Mouse (Mus musculus) urinary bladder, adult 2 months (tissue): ENCODE measurements around the gene Kcnj8. TPM values are rescaled to one million over a fixed set of nuclear protein-coding genes. Genes with fewer than 3 reads are reported as not detected.
"Not testable (repeated sequence)": the region's sequence is repeated elsewhere in the genome, so short reads cannot be mapped to it uniquely, and the experiment has no call there.

Experiments
- DNase-seq: peaks from one replicate; pipeline ENCODE4 v3.0.0; 2022; ENCODE audit warnings: low spot score
- polyA plus RNA-seq: library from polyadenylated mRNA; depleted of rRNA; stranded (reverse); fragments of >200 nt; gene quantifications from 2 replicates; pipeline ENCODE4 v1.2.3, GENCODE M21; 2012

Kcnj8 gene
- polyA plus RNA-seq, 1 experiment = 21.7 TPM

DNA sequence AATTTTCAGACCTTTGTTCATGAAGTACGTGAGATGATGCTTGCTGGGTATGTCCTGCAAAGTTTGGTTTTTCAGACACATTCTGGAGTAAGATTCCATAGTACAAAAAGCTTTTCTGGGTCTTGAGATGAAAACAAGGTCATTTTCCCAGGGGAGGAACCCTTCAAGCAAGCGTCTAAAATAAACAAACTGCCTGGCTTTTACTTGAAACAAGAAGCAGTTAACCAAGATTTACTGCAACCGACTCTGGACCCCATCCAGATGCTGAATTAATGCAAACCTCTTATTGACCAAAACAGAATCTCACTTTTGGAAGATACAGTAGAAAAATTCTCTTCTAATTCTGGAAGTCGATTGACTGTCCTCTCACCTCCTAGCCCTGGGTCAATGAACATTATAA lies 20.5 kb downstream of the Kcnj8 start:
- DNase-seq = no peak

DNA sequence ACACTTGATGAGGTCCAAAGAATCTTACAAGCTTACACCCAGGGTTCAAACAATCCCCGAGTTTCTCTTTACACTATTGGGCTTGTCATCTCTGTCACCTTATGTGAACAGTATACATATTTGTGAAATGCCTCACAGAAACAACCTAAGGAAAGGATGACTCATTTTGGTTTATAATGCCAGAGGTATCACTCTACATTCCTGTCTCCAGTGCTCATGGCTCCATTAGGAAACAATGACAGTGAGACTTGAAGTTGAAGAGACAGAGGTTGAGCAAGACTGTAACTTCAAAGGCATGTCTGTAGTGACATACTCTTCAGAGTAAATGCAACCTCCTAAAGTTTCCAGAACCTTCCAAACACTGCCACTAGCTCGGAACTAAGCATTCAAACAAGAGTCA lies 23.0 kb downstream of the Kcnj8 start:
- no peak for DNase-seq

DNA sequence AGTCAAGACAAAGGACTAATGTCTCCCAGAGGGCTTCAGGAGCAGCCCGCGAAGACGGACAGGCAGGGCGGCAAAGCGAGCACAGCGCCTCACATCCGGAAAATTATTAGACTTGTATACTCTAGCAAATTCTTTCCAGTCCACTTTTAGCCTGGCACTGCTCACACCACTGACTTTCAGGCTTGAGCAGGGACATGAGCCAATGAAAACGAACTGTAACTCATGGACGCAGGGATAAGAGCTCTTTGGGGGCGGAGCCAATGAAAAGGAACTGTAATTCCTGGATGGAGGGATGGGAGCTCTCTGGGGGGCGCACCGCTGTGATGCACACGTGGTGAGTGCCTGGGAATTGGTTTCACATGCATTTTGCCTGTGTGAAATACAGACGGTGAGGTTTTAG lies 26.3 kb downstream of the Kcnj8 start:
- no peak for DNase-seq

DNA sequence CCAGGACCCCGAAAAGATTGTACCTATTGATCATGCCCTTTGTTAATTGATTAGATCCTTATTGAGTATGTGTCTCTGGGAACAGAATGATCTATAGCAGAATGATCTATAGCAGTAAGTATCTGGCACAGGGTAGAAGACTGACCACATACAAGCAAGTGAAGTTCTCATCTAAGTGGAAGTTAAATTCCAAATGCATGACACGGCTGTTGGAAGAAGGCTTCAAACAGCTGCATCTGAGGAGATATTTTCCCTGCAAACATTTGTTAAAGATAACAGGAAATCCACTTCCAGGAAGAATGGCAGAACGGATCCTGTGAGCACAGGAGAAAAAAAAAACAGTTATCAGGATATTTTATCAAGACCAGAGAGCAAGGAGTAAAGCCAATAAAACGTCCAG lies 27.8 kb downstream of the Kcnj8 start:
- DNase-seq = no peak

DNA sequence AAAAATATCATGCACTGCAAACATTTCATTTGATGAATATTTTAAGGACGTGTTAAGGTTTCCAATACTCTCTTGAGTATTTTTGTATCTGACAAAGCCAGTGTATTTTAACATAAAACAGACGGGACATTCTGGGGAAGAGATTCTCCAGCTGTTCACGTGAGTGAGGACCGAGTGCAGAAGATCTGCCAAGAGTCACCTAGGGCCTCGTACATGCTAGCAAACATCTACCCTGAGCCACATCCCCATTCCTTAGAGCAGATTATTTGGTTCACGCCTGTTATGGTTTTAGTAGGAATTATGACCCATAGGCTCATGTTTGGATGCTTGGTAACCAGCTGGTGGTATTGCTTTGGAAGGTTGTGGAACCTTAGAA lies 28.6 kb downstream of the Kcnj8 start:
- DNase-seq = no peak

DNA sequence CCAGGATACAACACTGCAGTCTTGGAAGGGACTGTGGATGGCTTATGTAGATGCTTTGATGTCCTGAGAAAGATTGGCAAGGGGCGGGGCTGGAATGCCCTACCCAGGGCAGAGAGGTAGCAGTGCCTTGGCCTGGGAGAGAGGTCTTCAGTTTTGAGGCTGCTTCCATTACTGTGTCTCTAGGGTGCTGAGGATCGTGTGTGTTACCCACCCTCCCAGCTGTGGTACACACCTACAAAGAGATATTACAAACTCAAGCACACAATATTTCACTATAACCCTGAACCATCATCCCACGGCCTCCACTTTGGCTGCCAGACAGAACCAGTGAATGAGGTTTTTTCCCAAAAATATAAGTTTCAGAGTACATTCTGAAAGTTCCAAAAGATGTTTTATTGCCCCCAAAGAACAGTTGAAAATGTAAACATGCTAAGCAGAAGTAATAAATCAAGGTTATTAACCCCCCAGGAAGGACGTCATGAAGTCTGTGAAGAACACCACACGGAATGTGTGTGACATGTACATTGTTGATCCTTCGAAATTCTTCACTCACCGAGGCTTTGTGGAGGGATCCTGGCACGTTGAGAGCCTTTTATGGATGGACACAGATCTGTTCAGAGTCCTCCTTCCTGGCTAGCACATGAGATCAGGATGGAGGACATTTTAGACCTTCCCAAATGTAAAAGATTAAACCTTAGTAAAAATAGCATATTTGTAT lies 29.2 kb downstream of the Kcnj8 start:
- DNase-seq = no peak

DNA sequence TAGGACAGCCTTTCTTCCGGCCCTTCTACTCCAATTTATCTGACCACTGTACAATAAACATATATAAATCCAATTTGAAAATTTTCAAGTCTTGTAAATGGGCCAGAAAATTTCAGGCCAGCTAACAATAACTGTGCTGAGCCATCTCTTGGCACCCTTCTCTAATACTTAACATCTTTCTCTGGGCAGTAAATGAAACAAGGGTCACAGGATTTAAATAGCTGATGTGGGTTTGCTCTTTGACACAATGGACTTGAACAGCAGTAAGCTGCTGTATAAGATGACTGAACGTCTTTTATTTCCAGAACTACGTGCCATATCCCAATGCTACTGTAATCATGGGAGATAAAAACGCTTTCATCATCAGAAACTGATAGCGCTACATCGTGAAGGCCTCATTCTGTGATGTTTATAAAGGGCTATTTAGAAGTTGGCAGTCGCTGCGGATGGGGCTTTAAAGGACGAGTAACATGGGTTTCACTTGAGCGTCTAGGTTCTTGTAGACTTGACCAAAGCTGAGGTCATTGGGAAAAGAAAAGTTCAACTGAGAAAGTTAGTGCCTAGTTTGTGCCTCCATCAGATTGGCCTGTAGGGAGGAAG lies 30.8 kb downstream of the Kcnj8 start:
- no peak for DNase-seq

DNA sequence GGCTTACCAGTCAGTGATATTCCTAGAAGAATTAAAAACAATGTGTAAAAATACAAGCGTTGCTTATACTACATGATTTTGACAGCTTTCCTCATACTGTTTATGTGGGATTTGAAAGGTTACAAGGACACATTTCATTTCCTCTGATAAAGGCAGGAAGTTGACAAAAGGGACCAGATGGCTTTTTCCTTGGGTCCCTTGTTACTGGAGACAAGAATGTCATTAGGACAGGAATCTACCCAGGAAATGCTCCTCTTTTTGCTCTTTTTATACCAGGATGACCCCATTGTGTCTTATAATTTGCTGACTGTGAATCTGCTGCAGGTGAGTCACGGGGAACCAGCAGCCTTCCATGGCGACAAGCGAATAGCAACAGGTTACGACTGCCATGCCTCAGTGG lies 31.3 kb downstream of the Kcnj8 start:
- DNase-seq = no peak

DNA sequence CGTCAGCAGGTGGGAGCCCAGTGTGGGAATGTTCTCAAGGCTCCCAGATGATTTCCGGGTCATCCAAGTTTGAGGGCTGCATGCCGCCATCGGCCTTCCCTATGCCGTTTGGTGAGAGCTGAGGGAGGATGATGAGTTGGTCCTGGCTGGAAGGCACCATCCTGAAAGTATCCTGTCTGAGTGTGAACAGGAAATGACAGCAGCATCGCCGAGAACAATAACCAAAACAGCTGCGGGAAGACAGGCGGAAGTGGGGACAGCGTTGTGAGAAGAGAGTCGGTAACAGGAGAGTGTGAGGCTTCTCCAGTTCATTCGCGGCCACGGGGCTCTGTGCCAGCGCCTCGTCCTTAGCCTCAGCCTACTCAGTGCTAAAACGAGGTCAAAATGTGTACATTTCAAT lies 32.9 kb downstream of the Kcnj8 start:
- no peak for DNase-seq

DNA sequence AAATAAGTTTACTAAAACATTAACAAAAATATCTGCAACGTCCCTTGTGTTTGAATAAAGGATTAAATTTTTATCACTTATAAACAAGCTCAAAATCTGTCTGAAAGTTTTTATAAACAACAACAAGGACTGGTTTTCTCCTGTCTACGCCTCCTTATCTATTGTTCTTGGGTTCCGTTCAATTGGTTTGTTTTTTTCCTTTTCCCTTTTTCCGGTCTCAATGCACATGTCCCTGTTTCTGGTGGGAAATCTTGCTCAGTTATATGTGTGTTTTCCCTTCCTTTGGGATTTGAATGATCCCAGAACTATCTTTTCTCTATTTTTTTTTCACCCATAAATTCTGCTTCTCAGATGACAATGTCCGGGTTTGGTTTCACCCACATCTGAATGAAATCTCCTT lies 38.0 kb downstream of the Kcnj8 start:
- DNase-seq = no peak

DNA sequence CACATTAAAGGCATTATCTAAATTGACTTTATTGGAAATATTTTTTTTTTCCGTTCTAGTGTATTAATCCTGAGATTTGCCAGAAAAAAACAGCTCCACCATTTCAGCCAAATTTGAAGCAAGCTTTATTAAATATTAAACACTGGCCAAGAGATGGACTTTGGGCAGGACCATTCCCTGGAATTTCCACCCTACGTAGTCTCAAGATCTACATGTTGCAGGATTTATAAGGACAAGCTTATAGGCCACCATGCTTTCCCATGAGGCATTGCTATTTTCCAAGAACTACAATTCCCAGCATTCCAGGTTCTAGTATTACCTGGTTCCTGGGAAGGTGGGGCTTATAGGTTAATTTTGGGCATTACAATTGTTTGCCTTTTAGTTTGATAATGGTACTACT lies 38.7 kb downstream of the Kcnj8 start:
- DNase-seq = no peak

DNA sequence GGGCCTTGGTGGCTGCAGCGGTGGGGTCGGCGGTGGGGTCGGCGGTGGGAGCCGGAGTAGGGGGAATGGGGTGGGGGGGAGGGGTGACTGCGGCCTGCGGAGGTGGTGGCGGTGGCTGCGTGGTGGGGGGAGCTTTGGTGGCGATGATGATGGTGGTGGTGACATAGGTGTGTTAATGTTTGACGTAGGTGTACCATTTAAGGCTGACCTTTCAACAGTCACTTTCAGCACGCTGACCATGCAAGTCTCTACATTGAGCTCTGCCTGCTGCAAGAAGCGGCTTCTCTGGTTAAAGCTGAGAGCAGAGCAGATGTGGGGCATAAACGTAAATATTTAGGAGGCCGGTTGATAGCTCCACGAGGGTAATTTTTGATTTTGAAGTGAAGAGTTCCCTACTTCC lies 39.3 kb downstream of the Kcnj8 start:
- DNase-seq = no peak

DNA sequence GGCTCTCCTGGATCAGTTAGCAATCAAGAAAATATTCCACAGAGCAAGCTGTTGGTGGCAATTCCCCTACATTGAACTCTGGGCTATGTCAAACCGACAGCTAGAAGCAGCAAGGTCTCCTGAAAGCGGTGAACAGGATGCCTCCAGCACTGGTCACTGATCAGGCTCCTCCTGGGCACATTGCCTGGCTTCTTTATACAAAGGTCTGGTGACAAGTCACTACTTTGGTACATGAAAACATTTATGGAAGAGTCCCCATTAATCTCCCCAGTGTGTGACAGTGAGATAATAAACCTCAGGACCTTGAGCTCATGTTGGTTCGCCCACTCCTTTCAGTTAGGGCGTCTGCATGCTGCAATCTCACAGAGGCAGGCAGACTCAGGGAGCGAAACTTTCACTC lies 41.0 kb downstream of the Kcnj8 start:
- no peak for DNase-seq

DNA sequence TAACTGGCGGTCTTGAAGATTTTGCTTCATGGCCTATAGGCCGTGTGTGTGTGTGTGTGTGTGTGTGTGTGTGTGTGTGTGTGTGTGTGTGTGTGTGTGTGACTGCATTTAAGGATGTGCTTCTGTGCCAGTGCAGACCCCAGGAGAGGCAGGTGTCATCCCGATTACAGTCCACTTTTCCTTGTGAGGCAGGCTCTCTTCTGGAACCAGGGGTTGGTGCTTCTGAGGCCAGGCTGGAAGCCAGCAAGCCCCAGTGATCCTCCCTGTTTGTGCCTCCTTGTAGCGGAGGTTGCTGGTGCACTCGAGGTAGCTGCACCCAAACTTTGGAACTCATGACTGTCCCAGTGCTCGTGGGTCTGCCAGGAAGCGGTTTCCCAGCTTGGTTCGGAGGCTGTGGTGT lies 41.7 kb downstream of the Kcnj8 start:
- DNase-seq = no peak

DNA sequence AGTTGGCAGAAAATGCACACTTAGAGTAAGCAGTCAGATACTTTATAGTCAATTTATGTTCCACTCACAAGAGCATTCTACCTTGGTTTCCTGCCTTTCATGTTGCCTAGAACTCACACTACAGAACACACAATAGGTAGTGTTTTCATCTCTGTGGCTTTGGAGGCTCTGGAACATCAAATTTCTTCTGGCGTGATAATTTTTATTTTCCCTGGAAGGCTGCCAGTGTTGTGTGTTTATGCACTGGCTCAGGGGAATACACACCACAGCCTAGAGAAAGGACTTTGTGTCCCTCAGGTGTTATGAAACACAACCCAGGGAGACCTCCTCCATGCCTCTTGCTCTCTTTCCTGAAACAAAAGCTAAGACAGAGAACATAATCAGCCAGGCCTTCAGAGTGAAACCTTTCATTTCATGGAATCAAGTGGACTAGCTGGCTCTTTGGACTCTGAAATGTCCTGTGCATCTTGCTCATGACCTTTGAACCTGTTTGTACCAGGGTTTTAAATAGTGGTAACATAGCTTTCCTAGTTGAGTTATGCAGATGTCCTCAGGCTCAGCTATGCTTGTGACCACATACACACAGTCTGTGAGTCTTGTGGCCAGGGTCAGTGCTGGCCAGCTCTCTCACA lies 43.4 kb downstream of the Kcnj8 start:
- no peak for DNase-seq

DNA sequence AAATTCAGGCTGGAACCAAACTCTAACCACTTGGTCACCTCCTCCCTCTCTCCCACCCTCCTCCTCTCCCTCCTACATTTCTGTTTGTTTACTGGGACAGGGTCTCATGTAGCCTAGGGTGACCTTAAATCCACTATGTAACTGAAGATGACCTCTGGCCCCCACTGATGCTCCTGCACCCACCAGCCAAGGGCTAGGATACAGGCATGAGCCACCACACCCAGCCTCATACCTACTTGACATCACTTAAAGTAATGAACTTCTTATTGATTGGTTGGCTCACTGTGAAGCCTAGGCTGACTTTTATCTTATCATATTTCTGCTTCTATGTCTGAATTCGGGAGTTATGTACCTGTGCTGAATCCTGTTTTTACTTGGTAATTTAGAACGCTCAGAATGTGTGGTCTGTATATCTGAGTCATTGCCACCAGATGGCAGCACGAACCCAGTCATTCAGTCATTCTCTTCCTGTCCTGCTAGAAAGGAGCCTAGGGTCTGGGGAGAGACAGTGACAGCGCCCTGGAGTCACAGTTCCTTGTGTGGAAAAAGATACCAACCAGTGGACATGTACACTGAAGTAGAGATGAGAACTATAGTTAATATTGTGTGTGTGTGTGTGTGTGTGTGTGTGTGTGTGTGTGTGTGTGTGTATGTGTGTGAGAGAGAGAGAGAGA lies 46.6 kb downstream of the Kcnj8 start:
- DNase-seq = no peak

DNA sequence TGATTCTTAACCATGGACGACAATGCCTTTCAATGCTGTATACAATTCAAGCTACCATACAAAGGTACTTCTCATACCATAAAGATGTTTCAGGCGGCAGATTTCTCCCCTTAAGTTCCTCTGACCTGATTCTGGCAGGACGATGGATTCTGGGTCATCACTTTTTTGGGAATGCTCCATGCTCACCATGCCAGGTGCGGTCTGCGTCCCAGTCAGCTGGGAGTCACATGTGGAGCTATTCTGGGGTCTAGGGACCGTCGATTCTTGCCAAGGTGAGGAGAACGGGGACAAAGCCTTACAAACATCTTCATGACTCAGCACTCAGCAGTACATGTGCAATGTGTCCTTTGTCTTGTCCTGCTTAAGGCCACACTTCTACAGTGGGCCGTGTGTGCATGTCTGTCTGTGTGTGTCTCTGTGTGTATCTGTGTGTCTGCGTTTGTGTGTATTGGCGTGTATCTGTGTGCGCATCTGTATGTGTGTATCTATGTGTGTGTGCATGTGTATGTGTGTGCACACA lies 49.8 kb downstream of the Kcnj8 start:
- no peak for DNase-seq

DNA sequence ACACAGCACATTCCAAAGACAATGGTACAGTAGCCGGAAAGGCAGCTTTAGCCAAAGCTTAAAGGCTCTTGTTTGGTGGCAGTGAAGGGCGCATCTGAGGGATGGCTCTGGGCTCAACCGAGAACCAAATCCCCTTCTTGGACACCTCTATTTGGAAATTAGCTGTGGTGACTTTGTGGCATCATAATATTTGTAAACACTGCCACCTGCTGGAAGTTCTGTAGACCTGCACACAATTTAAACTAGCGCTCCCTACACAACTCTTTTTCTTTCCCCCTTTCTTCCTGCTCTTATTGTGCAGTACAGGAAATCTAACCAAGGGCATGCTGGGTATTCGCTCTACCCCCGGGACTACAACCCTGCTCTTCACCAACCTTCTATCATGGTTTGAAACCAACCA lies 52.3 kb downstream of the Kcnj8 start:
- no peak for DNase-seq

DNA sequence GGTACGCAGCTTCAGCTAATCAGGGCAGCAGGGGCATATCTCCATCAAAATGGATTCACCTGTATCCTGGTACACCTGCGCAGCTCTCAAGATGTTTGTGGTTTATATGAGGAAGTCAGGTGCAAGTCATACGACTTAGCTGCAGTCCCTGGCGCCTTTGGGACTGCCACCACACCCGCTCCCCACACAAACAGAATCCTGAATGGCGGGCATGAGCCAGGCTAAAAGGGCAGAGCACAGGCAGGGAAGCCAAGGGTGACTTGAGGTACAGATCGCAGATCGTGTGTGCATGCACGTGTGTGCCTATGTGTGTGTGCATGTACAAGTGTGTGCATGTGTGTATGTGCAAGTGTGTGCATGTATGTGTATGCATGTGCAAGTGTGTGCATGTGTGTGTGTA lies 56.0 kb downstream of the Kcnj8 start:
- DNase-seq = not testable (repeated sequence)

DNA sequence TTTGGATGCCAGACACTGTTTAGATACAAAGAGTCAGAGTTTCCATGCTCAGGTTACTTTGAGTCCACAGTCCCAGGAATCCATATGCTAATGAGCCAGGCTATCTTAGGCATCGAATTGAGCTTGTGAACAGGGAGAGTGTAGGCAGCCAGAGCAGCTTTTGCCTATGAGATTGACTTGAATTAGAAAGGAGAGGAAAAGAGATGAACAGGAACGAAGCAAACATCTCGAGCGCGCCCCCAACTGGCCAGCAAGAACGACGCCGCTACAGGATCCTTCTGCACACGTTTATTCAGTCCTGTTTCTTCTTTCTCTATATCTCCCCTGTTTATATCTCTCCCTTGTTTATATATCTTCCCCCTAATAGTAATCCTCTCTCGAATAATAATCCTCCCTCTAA lies 56.5 kb downstream of the Kcnj8 start:
- DNase-seq = no peak
